Mouse (Mus musculus): ENCODE data around the gene Tmem14c. TPM values are rescaled to one million over a fixed set of nuclear protein-coding genes. Genes with fewer than 3 reads are reported as not detected.
"Not testable (repeated sequence)": the region's sequence is repeated elsewhere in the genome, so short reads cannot be mapped to it uniquely, and the experiment has no call there.

Gene Tmem14c
- 10 to 100 TPM; 66.6 to 75.7 TPM for total RNA-seq (2021)
- long read RNA-seq, transcript Tmem14c-201 (6 exons, 914 nt): major isoform, 77 of 97 reads
- long read RNA-seq, partial matches to known transcripts: 8 of 97 reads
- long read RNA-seq, other reads (novel, unspliced or antisense): 12 of 97 reads

DNA sequence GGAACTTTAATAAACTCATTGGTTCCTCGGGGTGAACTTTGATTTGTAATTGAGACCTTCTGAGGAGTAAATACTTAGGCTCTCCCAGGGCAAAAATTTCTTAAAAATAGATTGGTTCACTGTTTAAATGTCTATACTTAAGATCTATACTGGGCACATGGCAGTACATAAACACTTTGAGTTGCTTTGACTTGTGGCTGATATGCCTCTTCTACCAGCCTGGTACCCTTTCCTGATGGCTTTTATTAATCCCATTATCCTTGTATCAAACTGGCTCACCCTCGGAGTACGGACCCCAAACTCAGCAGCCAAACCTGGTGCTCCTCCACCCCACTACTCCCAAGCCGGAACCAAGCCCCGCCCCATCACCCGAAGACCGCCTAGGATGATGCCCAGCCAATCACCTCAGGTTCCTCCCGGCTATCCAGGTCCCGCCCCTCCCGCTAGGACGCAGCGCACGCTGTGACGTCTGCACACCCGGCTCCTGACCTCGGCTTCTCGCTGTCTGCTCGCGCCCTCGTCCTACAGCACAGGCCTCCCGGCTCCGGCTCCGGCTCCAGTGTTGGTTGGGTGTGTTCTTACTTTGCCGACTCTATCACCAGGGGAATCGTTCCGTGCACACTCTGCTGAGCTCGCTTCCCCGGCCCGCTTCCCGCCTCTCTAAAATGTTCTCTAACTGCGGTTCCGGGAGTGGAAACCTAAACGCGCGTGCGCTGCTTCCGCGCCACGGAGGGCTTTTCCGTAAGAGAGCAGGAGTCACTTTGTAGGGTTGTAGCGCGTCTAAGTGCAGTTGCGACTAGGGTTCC is at the start of gene Tmem14c:
Gene Tmem14c (plus strand): TSS at position 464 of the 806 bp plus-strand sequence.
- DNase-seq (ENCODE audit: low spot score in 2 of 2): peak; percentile 92 to 94

DNA sequence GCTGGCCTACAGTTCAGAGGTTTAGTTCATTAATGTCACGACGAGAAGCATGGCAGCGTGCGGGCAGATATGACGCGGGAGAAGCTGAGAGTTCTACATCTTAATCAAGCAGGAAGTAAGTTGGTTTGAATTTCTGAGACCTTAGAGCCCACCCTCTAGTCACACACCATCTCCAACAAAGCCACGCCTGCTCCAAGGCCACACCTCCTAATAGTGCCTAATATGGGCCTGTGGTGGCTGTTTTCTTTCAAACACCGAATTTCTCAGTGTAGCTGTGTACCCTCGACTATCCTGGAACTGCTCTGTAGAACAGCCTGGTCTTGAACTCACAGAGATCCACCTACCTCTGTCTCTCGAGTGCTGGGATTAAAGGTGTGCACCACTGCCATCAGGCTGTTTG is 48.5 kb upstream of the Tmem14c start:
- no peak for DNase-seq (ENCODE audit: low spot score in 2 of 2)

DNA sequence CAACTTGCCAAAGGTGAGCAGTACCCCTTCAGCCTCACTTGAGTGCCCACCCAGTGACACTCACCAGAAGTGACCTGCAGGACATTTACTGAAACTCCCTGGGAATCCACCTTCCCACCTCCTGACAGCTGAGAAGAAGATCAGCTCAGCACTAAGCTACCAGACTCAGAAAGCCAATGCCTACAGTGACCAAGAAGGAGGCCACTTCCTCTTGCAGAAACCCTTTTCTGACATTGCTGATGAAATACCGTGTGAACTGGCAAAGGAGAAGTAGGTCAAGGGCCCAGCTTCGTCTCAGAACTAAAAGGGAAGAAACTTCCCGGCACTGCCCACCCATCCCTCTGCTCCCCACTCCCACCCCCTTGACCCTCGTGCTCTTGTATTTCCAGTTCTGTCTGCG is 47.5 kb upstream of the Tmem14c start:
- DNase-seq (ENCODE audit: low spot score in 2 of 2): no peak

DNA sequence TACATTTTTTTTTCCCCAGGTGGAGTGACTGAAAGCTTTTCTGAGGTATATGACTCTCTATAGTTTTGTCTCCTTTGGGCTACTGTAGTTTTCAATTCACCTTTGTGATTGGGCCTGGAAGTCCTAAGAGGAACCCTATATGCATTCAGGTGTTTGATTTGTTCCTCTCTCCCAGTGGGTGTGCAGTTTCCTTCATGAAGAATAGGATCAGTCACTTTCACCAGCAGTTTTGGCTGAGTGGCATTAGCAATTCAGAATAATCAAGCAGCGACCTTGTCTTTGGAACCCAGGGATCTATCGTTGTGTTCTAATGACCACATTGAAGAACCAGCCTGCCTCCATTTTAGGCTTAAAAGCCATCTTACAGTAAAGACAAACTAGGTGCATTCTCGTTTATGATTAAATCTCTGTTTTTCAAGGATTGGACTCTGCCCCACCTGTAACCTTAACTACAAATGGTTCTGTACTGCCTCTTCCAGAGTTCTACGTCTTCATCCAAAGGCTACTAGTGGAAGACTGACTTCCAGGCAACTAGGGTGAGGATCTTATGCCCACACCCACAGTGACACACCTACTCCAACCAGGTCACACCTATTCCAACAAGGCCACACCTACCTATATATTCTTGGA is 46.2 kb upstream of the Tmem14c start:
- DNase-seq (ENCODE audit: low spot score in 2 of 2): no peak

DNA sequence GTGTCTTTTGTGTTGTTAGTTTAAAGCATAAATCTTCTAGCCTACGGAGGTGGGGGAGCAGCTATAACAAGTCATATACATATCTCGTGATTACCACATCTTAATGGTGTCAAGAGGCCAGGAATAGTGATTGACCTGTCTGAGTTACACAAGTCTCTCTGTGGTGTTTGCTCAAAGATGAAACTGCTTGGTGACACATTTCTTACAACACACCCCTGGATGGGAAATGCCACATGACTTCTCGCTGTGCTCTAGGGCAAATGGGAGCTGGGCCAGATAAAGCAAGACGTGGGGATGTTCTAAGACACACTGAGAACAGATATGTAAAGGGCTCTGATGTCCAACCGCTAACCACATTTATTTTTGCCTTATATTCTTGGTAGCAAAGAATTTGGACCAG is 44.8 kb upstream of the Tmem14c start:
- DNase-seq (ENCODE audit: low spot score in 2 of 2): no peak

DNA sequence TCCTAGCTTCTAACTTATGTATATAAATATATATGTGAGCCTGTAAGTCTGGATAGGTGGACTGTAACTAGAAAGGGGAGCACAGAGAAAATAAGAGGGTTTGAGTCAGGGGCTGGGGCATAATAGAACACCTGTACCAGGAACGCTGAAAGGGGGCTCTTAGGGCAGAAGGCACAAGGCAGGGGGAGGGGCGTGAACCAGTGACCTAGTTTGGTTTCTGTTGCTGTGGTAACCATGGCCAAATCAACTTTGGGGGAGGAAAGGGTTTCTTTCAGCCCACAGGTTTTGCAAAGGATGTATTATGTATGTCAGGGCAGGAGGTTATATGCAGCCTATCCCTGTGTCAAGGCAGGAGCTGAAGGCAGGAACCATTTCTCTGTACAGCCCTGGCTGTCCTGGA is 44.3 kb upstream of the Tmem14c start:
- DNase-seq (ENCODE audit: low spot score in 2 of 2): no peak

DNA sequence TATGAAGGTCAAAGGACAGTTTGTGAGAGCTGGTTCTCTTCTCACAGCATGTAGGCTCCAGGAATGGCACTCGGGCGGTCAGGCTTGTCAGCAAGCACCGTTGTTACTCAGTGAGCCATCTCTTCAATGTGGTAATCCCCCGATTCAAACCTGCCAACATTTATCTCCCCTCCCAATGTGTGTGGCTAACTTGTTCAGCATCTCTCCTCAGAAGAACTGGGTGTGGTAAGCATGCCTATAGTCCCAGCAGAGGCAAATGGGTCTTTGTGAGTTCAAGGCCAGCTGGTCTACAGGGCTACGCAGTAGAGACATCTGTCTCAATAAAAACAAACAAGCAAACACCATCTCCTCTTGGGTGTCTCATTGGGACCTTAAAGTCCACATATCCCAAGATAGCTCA is 43.1 kb upstream of the Tmem14c start:
- no peak for DNase-seq (ENCODE audit: low spot score in 2 of 2)

DNA sequence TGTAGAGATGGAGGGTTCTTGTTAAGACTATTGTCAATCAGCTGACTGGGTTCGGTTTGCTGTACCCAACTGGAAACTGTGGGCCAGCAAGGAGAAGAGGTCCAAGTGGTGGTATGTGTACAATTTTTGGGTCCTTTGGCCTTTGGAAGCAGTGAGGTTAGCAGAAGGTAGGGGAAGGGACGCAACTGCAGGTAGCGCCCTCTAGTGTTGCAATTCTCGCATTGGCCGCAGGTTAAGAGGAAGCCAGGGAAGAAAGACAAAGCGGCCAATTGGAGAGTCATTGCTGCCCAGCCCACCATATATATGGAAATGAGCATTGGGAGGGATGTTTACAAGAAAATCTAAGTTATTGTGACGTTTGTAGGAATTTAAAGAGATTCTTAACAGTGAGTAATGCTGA is 38.5 kb upstream of the Tmem14c start:
- peak; percentile 22 to 36 for DNase-seq (ENCODE audit: low spot score in 2 of 2)

DNA sequence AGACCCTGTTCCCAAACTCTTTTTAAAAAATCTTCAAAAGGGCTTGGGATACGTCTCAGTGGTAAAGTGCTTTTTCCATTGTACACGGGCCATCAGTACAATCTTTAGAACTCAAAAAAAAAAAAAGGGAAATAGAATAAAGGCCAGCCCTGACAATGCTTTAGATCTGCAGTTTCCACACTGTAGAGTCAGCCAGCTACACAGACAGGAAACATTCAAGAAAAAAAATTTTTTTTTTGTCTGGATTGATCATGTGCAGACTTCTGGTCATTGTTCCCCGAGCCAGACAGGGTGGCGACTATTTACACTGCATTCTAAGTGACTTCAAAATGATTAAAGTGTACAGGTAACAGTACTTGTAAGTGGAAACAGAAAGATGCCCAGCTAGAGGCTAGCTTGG is 37.4 kb upstream of the Tmem14c start:
- DNase-seq (ENCODE audit: low spot score in 2 of 2): no peak

DNA sequence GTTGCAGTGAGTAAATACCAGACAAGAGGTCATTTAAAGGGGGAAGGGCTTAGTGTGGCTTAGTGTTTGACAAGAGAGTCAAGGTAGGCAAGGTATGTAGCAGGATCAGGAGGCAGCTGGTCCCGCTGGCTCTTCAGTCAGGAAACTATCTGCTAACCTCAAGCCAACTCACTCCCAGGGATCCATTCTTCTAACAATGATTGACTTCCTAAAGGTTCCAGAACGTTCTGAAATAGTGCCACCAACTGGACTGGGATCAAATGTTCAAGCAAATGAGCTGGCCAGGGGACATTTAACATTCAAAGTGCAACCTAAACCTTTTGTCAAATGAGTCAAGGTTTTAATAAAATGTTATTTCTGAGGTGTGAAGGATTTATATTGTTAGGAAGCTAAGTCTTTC is 36.8 kb upstream of the Tmem14c start:
- DNase-seq (ENCODE audit: low spot score in 2 of 2): no peak

DNA sequence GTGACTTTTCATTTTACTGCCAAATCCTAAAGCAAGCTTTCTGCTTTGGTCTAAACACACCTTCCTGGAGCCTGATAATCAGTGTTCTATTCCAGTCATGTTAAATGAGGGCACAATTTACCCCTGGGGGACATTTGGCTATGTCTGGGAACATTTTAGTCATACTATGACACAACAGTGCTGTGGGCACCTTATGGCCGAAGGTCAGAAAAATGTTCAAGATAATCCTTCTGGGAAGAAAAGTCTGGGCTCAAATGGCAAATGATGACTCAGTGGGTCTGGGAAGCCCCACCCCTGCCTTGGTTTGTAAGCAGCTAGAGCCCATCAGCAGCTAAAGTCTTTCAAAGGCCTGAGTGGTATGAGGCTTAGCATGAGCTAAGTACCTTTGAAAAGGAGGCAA is 33.3 kb upstream of the Tmem14c start:
- DNase-seq (ENCODE audit: low spot score in 2 of 2): no peak

DNA sequence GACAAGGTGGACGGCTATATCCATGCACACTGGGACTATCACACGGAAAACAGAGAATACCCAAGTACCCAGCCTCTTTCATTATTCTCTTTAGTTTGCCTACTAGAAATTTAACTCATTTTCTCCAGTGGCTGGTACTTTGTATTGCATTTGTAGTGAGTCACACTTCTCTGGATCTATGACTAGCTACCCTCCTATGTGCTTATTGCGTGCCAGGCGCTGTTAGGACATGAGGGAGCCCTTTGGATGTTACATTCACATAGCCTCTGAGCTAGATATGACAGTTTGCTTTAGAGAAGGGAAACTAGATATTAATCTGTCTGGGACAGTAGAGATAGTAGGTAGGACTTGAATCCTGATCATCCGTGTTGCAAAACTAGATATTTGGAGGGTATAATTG is 30.0 kb upstream of the Tmem14c start:
- no peak for DNase-seq (ENCODE audit: low spot score in 2 of 2)

DNA sequence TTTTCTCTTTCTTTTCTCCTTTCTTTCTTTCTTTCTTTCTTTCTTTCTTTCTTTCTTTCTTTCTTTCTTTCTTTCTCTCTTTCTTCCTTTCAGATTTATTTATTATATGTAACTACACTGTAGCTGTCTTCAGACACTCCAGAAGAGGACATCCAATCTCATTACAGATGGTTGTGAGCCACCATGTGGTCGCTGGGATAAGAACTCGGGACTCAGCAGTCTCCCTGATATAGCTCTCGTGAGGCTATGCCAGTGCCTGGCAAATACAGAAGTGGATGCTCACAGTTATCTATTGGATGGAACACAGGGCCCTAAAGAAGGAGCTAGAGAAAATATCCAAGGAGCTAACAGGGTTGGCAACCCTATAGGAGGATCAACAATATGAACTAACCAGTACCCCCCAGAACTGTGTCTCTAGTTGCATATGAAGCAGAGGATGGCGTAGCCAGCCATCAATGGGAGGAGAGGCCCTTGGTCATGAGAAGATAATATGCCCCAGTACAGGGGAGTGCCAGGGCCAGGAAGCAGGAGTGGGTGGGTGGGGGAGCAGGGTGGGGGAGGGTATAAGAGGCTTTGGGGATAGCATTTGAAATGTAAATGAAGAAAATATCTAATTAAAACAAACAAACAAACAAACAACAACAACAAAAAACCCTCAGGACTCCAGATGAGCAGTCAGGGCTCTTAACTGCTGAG is 28.3 kb upstream of the Tmem14c start:
- DNase-seq (ENCODE audit: low spot score in 2 of 2): not testable (repeated sequence)

DNA sequence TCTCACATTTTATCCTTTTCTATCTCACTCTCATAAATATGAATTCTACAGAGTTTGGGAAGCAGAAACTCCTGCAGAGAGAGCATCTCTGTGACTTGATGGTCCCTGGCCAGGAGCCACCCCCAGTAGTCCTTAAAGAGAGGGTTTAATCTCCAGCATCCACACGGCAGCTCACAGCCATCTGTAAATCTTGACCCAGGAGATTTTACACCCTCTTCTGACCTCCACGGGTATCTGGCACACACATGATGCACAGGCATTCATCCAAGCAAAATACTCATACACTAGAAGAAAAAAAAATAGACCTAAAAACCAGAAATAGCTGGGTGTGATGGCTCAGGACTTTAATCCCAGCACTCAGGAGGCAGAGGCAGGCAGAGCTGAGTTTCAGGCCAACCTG is 27.7 kb upstream of the Tmem14c start:
- DNase-seq (ENCODE audit: low spot score in 2 of 2): no peak

DNA sequence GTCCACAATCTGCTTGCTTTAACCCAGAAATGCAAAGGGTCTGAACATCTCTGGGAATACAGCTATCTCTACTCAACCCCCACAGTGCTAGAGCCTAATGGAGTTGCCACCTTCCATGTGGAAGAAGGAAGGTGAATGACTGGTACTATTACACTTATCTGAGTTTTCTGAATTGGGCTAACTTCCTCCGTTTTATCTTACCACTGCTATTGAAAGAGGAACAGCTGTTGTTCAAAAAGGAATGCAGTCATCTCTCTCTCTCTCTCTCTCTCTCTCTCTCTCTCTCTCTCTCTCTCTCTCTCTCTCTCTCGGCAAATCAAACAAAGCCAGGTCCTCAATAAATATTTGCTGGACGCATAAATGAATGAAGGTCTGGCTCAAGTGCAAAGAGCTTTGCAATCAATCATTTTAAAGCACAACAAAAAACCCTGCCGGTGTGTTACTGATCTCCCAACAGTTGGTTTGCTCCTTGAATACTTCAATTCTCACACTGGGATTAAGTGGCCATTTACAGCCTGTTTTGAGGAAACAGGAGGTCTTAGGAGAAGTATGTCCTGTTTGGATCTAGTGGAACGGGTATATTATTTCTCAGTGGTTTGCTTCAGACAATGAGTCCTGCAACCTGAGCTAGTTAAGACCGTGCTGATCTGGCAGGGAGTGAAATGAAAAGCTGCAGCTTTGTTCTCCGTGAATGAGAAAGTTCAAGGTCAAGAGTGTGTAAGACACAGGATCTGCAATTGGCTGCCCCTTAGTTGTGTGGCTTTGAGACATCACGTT is 21.4 kb upstream of the Tmem14c start:
- no peak for DNase-seq (ENCODE audit: low spot score in 2 of 2)

DNA sequence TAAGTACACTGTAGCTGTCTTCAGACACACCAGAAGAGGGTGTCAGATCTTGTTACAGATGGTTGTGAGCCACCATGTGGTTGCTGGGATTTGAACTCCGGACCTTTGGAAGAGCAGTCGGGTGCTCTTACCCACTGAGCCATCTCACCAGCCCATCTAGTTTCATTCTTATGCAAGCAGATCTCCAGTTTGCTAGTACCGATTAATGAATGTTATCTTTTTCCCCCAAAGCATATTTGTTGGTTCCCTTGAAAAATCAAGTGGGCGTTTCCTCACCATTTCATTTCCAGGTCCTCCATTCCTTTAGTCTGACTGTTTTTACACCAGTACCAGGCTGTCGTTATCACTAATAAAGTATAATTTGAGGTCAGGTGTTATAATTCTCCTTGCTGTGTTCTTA is 17.6 kb upstream of the Tmem14c start:
- not testable (repeated sequence) for DNase-seq (ENCODE audit: low spot score in 2 of 2)

DNA sequence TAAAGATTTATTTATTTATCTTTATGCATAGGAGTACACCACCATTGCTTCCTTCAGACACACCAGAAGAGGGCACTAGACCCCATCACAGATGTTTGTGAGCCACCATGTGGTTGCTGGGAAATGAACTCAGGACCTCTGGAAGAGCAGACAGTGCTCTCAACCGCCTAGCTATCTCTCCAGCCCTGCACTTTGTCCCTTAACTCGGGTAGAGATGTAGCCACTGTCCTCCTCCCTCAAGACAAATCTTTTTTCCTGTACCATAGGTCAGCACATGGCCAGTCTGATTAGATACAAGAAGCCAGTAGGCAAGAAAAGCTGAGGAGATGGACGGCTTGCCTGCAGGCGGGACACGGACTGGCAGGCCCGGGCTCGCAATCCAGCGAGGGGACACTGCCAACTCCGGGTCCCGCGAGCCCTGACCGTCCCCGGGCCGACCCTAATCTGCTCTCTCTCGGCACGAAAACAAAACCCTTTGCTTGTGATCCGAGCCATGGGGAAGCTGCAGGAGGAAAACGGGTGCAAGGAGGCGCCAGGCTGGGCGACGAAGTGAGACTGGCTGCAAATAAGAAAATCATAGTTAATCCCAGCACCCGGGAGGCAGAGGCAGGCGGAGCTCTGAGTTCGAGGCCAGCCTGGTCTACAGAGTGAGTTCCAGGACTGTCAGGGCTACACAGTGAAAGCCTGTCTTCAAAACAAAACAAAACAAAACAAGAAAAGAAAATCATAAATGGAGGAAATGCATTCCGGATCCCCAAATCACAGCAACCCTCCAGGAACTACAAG is 15.8 kb upstream of the Tmem14c start:
- DNase-seq (ENCODE audit: low spot score in 2 of 2): peak; percentile 52 to 65

DNA sequence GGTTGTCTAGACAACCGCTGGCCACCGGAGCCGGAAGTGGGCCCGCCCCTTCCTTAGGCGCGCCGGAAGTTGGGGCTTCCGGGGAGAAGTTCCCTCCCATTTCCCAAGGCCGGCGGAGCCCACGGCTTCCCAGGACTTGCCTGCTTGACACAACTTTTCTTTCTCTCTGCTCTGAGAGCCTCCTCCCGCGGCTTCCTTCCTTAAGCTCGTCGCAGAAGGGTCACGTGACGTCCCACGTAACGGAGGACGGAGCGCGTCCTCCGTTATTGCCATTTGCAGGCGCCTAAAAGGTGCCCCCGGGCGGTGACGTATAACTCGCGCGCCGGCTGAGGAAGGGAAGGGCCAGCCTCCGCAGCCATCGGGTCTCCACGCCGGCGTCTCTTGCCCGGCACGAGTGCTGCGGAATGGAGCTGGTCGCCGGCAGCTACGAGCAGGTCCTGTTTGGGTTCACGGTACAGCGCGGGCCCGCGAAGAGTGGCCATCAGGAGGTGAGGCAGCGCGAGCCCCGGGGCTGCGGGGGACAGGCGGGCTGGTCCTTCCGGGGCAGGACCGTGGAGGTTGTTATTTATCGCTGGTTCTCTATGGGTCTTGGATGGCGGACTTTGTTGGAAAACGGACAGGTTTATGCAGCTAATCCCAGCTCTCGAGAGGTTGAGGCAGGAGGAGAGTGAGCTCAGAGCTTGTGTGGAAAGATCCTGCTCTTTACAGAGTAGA is 15.0 kb upstream of the Tmem14c start, which contains the start of gene Pak1ip1:
Gene Pak1ip1 (plus strand): TSS at position 98 of the 714 bp plus-strand sequence.
- peak; percentile 94 for DNase-seq (ENCODE audit: low spot score in 2 of 2)

DNA sequence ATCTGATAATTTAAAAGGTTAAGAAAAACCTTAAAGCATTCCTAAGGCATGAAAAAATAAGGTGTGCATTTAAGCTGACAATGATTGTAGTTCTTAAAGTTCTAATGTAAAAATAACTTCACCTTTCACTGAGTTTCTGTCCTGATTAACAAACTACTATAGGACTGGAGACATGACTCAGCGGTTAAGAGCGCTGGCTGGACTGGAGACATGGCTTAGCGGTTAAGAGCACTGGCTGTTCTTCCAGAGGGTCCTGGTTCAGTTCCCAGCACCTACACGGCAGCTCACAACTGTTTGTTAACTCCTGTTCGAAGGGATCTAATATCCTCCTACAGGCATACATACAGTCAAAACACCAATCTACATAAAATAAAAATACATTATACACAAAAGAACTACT is 14.1 kb upstream of the Tmem14c start:
- no peak for DNase-seq (ENCODE audit: low spot score in 2 of 2)

DNA sequence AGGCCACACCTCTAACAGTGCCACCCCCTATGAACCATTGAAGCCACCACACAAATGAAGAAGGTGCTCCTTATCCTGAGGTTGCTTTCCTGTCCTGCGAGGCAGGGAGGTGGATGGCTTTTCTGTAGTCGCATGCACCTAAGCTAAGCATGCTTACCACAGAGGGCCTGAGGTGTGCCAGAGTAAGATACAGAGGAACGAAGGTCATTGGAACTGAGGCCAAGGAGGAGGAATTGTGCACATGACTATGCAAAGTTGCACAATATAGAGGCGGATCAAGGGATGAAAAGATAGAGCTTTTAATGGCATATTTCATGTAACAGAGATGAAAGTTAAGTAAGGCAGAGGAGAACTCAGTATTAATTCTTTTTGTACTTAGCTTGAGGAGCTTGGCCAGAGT is 9.8 kb upstream of the Tmem14c start:
- DNase-seq (ENCODE audit: low spot score in 2 of 2): no peak
